Mouse (Mus musculus): ENCODE measurements around the gene 1700016C15Rik. TPM values are rescaled to one million over a fixed set of nuclear protein-coding genes. Genes with fewer than 3 reads are reported as not detected.

The 1700016C15Rik gene
- polyA plus RNA-seq, 1 experiment from 2014 or later = not detected

- Histone ChIP-seq H3K4me2 (ENCODE audit: low read depth, low read length, severe bottlenecking) (no peak overlapping the region), H3K9me3 (ENCODE audit: control insufficient read depth, low read length) (peaks cover 3% of the 10 kb centered on the region; the same call in 1 of the 2 replicates), H3K4me3 (ENCODE audit: low read depth, low read length) (no peak overlapping the region), H3K36me3 (ENCODE audit: control insufficient read depth, insufficient read depth, low read length) (no peaks in the 10 kb centered on the region), H3K27ac (ENCODE audit: low read depth, low read length) (no peak overlapping the region), H3K4me1 (replicated peaks; ENCODE audit: control insufficient read depth, insufficient read depth, low read length) (0 out of 2 replicates have a peak, but pooled peaks cover 3% of the 10 kb centered on the region), H3K27me3 (ENCODE audit: control insufficient read depth, insufficient read depth, low read length) (no peaks in the 10 kb centered on the region), H3K9ac (ENCODE audit: low read length) (no peak overlapping the region)
- DNase-seq (ENCODE audit: low spot score) (no peak), ATAC-seq (replicated peaks; ENCODE audit: low FRiP score) (no peak)
- 91% methylated on average over 3 of the region's 3 CpGs for WGBS
These were observed 15.8 kb upstream of the 1700016C15Rik start for GRCm38 (mm10) chr1:177713635-177714396.

GRCm38 (mm10) chr1:177714397-177715012 is 15.1 kb upstream of the 1700016C15Rik start:
- ATAC-seq (replicated peaks; ENCODE audit: low FRiP score) = no peak

GRCm38 (mm10) chr1:177716448-177716847 is 13.2 kb upstream of the 1700016C15Rik start:
- WGBS = 85% methylated on average over 3 of the region's 3 CpGs
- H3K36me3 ChIP-seq (ENCODE audit: control insufficient read depth, insufficient read depth, low read length) = no peaks in the 10 kb centered on the region
- ATAC-seq (replicated peaks; ENCODE audit: low FRiP score) = no peak

More at GRCm38 (mm10) chr1:177714397-177715012, 15.1 kb upstream of the 1700016C15Rik start:
- WGBS = 95% methylated on average over 5 of the region's 5 CpGs
- Histone ChIP-seq H3K36me3 (ENCODE audit: control insufficient read depth, insufficient read depth, low read length) (no peaks in the 10 kb centered on the region), H3K9ac (ENCODE audit: low read length) (no peak overlapping the region), H3K9me3 (ENCODE audit: control insufficient read depth, low read length) (peaks cover 3% of the 10 kb centered on the region; the same call in 1 of the 2 replicates), H3K4me2 (ENCODE audit: low read depth, low read length, severe bottlenecking) (no peak overlapping the region), H3K4me3 (ENCODE audit: low read depth, low read length) (no peak overlapping the region), H3K4me1 (replicated peaks; ENCODE audit: control insufficient read depth, insufficient read depth, low read length) (0 out of 2 replicates have a peak, but pooled peaks cover 3% of the 10 kb centered on the region), H3K27ac (ENCODE audit: low read depth, low read length) (no peak overlapping the region), H3K27me3 (ENCODE audit: control insufficient read depth, insufficient read depth, low read length) (no peaks in the 10 kb centered on the region)
- DNase-seq (ENCODE audit: low spot score) = no peak

GRCm38 (mm10) chr1:177717057-177717835 is 12.4 kb upstream of the 1700016C15Rik start:
- H3K27ac ChIP-seq (ENCODE audit: low read depth, low read length) = no peak overlapping the region
- 0 out of 2 replicates have a peak, but pooled peaks cover 3% of the 10 kb centered on the region for H3K4me1 ChIP-seq (replicated peaks; ENCODE audit: control insufficient read depth, insufficient read depth, low read length)
- no peaks in the 10 kb centered on the region for H3K27me3 ChIP-seq (ENCODE audit: control insufficient read depth, insufficient read depth, low read length)
- DNase-seq (ENCODE audit: low spot score) = no peak
- no peak overlapping the region for H3K4me2 ChIP-seq (ENCODE audit: low read depth, low read length, severe bottlenecking)
- H3K9ac ChIP-seq (ENCODE audit: low read length) = no peak overlapping the region
- H3K36me3 ChIP-seq (ENCODE audit: control insufficient read depth, insufficient read depth, low read length) = no peaks in the 10 kb centered on the region
- H3K4me3 ChIP-seq (ENCODE audit: low read depth, low read length) = no peak overlapping the region
- H3K9me3 ChIP-seq (ENCODE audit: control insufficient read depth, low read length) = no peaks in the 10 kb centered on the region
- ATAC-seq (replicated peaks; ENCODE audit: low FRiP score) = no peak
- WGBS = 84% methylated on average over 7 of the region's 7 CpGs

More at GRCm38 (mm10) chr1:177716448-177716847, 13.2 kb upstream of the 1700016C15Rik start:
- DNase-seq (ENCODE audit: low spot score) = no peak
- Histone ChIP-seq H3K4me1 (replicated peaks; ENCODE audit: control insufficient read depth, insufficient read depth, low read length) (0 out of 2 replicates have a peak, but pooled peaks cover 3% of the 10 kb centered on the region), H3K9me3 (ENCODE audit: control insufficient read depth, low read length) (no peaks in the 10 kb centered on the region), H3K9ac (ENCODE audit: low read length) (no peak overlapping the region), H3K4me2 (ENCODE audit: low read depth, low read length, severe bottlenecking) (no peak overlapping the region), H3K27ac (ENCODE audit: low read depth, low read length) (no peak overlapping the region), H3K4me3 (ENCODE audit: low read depth, low read length) (no peak overlapping the region), H3K27me3 (ENCODE audit: control insufficient read depth, insufficient read depth, low read length) (no peaks in the 10 kb centered on the region)

- WGBS = 47% methylated on average over 11 of the region's 11 CpGs
- DNase-seq (ENCODE audit: low spot score) (no peak), ATAC-seq (replicated peaks; ENCODE audit: low FRiP score) (0 out of 2 replicates have a peak, but pooled peaks have one; percentile 39)
- Histone ChIP-seq H3K9ac (ENCODE audit: low read length) (no peak overlapping the region), H3K9me3 (ENCODE audit: control insufficient read depth, low read length) (no peaks in the 10 kb centered on the region), H3K4me3 (ENCODE audit: low read depth, low read length) (no peak overlapping the region), H3K27ac (ENCODE audit: low read depth, low read length) (no peak overlapping the region), H3K27me3 (ENCODE audit: control insufficient read depth, insufficient read depth, low read length) (no peaks in the 10 kb centered on the region), H3K36me3 (ENCODE audit: control insufficient read depth, insufficient read depth, low read length) (no peaks in the 10 kb centered on the region), H3K4me2 (ENCODE audit: low read depth, low read length, severe bottlenecking) (no peak overlapping the region), H3K4me1 (replicated peaks; ENCODE audit: control insufficient read depth, insufficient read depth, low read length) (0 out of 2 replicates have a peak, but pooled peaks cover 3% of the 10 kb centered on the region)
These were observed 11.1 kb upstream of the 1700016C15Rik start for GRCm38 (mm10) chr1:177718340-177719028.

GRCm38 (mm10) chr1:177719029-177719427 is 10.6 kb upstream of the 1700016C15Rik start:
- no peak for DNase-seq (ENCODE audit: low spot score)
- H3K36me3 ChIP-seq (ENCODE audit: control insufficient read depth, insufficient read depth, low read length) = no peaks in the 10 kb centered on the region
- no peaks in the 10 kb centered on the region for H3K9me3 ChIP-seq (ENCODE audit: control insufficient read depth, low read length)
- H3K4me3 ChIP-seq (ENCODE audit: low read depth, low read length) = no peak overlapping the region
- no peak overlapping the region for H3K9ac ChIP-seq (ENCODE audit: low read length)
- no peak overlapping the region for H3K4me2 ChIP-seq (ENCODE audit: low read depth, low read length, severe bottlenecking)
- 0 out of 2 replicates have a peak, but pooled peaks have one; percentile 5 for ATAC-seq (replicated peaks; ENCODE audit: low FRiP score)
- no peak overlapping the region for H3K27ac ChIP-seq (ENCODE audit: low read depth, low read length)
- no peaks in the 10 kb centered on the region for H3K27me3 ChIP-seq (ENCODE audit: control insufficient read depth, insufficient read depth, low read length)
- 0 out of 2 replicates have a peak, but pooled peaks cover 3% of the 10 kb centered on the region for H3K4me1 ChIP-seq (replicated peaks; ENCODE audit: control insufficient read depth, insufficient read depth, low read length)
- WGBS = 81% methylated on average over 3 of the region's 3 CpGs

GRCm38 (mm10) chr1:177723786-177724185 is 5.8 kb upstream of the 1700016C15Rik start:
- no peaks in the 10 kb centered on the region for H3K4me1 ChIP-seq (replicated peaks; ENCODE audit: control insufficient read depth, insufficient read depth, low read length)
- ATAC-seq (replicated peaks; ENCODE audit: low FRiP score) = no peak
- 80% methylated on average over 4 of the region's 4 CpGs for WGBS

GRCm38 (mm10) chr1:177726870-177727269 is 2.7 kb upstream of the 1700016C15Rik start:
- ATAC-seq (replicated peaks; ENCODE audit: low FRiP score) (no peak), DNase-seq (ENCODE audit: low spot score) (no peak)
- Histone ChIP-seq H3K9me3 (ENCODE audit: control insufficient read depth, low read length) (no peaks in the 10 kb centered on the region), H3K27me3 (ENCODE audit: control insufficient read depth, insufficient read depth, low read length) (no peaks in the 10 kb centered on the region), H3K4me1 (replicated peaks; ENCODE audit: control insufficient read depth, insufficient read depth, low read length) (no peaks in the 10 kb centered on the region), H3K4me3 (ENCODE audit: low read depth, low read length) (no peak overlapping the region), H3K4me2 (ENCODE audit: low read depth, low read length, severe bottlenecking) (no peak overlapping the region), H3K9ac (ENCODE audit: low read length) (no peak overlapping the region), H3K36me3 (ENCODE audit: control insufficient read depth, insufficient read depth, low read length) (no peaks in the 10 kb centered on the region), H3K27ac (ENCODE audit: low read depth, low read length) (no peak overlapping the region)
- 87% methylated on average over 5 of the region's 5 CpGs for WGBS

More at GRCm38 (mm10) chr1:177723786-177724185, 5.8 kb upstream of the 1700016C15Rik start:
- Histone ChIP-seq H3K36me3 (ENCODE audit: control insufficient read depth, insufficient read depth, low read length) (no peaks in the 10 kb centered on the region), H3K4me3 (ENCODE audit: low read depth, low read length) (no peak overlapping the region), H3K9ac (ENCODE audit: low read length) (no peak overlapping the region), H3K27me3 (ENCODE audit: control insufficient read depth, insufficient read depth, low read length) (no peaks in the 10 kb centered on the region), H3K27ac (ENCODE audit: low read depth, low read length) (no peak overlapping the region), H3K4me2 (ENCODE audit: low read depth, low read length, severe bottlenecking) (no peak overlapping the region), H3K9me3 (ENCODE audit: control insufficient read depth, low read length) (no peaks in the 10 kb centered on the region)
- DNase-seq (ENCODE audit: low spot score) = no peak

Data from forebrain, embryonic 11.5 days (tissue).